Mouse (Mus musculus) left cerebral cortex, postnatal 4 days (tissue): ENCODE measurements around the gene Npnt. TPM values are rescaled to one million over a fixed set of nuclear protein-coding genes. Genes with fewer than 3 reads are reported as not detected.
A peak's percentile ranks its signal among the peaks of the same experiment; 100 is the strongest.

Experiments
- DNase-seq: peaks from one replicate; pipeline ENCODE4 v3.0.0-alpha.2; 2022
- intact Hi-C: fragments of 180-260 bp; cut with DNase I; formaldehyde crosslinking; loops from one replicate; pipeline ENCODE4 v1.15.1; 2025
- total RNA-seq, 2 experiments: library from RNA; stranded (reverse); gene quantifications; 2 replicates each; pipeline ENCODE4 v1.2.3; 2021

Gene Npnt
- total RNA-seq, 2 experiments from 2014 or later = 13.2 to 14.8 TPM

- no peak for DNase-seq
- intact Hi-C loops = no loop called here
These were observed 9.7 kb downstream of the Npnt start for GRCm38 (mm10) chr3:132940181-132940990.

- intact Hi-C loops = no loop called here
- no peak for DNase-seq
These were observed 11.1 kb downstream of the Npnt start for GRCm38 (mm10) chr3:132939006-132939405.

- intact Hi-C loops = no loop called here
- peak; percentile 14 for DNase-seq
These were observed 15.4 kb downstream of the Npnt start for GRCm38 (mm10) chr3:132934649-132935048.

DNA sequence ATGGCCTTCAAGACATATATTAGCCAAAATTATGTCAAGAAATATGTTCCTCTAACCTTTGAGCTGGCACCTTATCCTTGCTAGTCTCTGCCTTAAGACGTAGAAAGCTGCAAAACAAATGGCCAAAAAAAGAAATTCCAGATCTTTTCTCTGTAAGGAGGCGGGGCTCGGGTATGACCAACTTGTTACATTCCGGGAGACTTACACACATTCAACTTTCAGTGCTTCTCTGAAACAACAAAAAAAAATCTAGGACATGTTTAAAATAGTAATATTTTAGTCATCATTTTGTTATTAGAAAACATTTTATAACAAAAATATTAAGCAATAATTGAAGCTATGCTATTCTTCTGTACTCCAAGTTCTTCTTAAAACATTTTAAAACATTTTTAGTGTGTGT lies 18.6 kb downstream of the Npnt start:
- intact Hi-C loops = no loop called here
- no peak for DNase-seq

GRCm38 (mm10) chr3:132929866-132930265 lies 20.2 kb downstream of the Npnt start:
- intact Hi-C loops = no loop called here

DNA sequence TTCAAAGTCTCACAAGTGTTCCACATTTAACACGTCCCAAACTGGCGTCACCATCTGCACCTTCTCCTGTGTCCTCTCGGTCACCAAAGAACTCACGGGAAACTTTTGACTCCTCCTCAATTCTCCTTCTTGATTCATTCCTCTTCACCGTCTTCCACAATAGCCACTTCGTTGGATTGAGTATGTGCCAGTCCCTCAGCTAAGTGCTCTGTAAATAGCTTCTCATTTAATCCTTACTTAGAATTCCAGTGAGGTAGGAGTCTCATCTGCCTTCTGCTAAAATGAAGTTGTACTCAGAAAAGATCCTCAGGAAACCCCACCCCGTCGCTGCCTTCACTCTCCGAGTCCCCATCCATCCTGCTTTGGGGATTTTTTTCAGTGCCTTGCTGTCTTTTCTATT lies 21.9 kb downstream of the Npnt start:
- intact Hi-C loops = no loop called here
- DNase-seq = no peak

More at GRCm38 (mm10) chr3:132929866-132930265, 20.2 kb downstream of the Npnt start:
- DNase-seq = no peak

GRCm38 (mm10) chr3:132919798-132920197 lies 30.3 kb downstream of the Npnt start:
- intact Hi-C loops = no loop called here
- DNase-seq = no peak

- intact Hi-C loops = no loop called here
- no peak for DNase-seq
These were observed 30.9 kb downstream of the Npnt start for GRCm38 (mm10) chr3:132919240-132919639.

- no peak for DNase-seq
- intact Hi-C loops = no loop called here
These were observed 32.6 kb downstream of the Npnt start for GRCm38 (mm10) chr3:132917356-132918090.

GRCm38 (mm10) chr3:132915661-132916060 lies 34.4 kb downstream of the Npnt start:
- no peak for DNase-seq
- intact Hi-C loops = no loop called here

- DNase-seq = no peak
- intact Hi-C loops = no loop called here
These were observed 37.7 kb downstream of the Npnt start for GRCm38 (mm10) chr3:132912420-132912819.

GRCm38 (mm10) chr3:132911716-132912115 lies 38.4 kb downstream of the Npnt start:
- intact Hi-C loops = no loop called here

DNA sequence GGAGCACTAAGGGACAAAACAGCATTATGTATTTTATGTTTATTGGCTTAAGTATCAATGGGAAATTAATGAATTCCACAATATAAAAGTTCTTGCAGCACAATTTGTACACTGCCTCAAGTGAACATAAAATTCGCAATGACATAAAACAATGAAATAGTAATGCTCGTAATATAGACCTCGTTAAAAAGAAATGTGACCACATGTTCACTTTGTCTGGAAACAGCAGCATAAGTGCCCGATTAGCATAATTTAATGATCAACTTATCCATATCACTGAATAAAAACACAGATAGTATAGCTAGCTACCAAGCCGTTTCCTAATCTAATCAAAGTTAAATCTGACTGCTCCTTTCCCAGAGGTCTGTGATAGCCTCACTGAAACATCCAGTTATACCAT lies 39.4 kb downstream of the Npnt start:
- no peak for DNase-seq
- intact Hi-C loops = no loop called here

More at GRCm38 (mm10) chr3:132911716-132912115, 38.4 kb downstream of the Npnt start:
- DNase-seq = no peak

DNA sequence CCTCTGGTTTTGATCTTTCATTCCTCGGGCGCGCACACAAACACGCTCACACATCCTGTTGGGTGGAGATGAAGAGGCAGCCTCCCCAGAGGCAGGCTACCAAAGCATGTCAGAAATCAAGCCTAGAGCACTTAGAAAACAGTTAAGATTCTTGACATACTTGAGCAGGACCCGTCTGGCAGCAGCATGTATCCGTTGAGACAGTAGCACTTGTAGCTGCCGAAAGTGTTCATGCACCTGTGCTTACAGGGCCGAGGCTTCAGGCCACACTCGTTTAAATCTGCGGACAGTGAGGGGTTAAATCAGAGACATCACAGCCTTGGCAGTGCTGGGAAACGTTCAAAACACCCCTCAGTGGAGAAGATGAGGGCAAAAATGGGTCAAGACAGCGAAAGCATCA lies 40.4 kb downstream of the Npnt start:
- no peak for DNase-seq
- intact Hi-C loops = no loop called here

- intact Hi-C loops = no loop called here
- no peak for DNase-seq
These were observed 42.4 kb downstream of the Npnt start for GRCm38 (mm10) chr3:132907506-132908203.

DNA sequence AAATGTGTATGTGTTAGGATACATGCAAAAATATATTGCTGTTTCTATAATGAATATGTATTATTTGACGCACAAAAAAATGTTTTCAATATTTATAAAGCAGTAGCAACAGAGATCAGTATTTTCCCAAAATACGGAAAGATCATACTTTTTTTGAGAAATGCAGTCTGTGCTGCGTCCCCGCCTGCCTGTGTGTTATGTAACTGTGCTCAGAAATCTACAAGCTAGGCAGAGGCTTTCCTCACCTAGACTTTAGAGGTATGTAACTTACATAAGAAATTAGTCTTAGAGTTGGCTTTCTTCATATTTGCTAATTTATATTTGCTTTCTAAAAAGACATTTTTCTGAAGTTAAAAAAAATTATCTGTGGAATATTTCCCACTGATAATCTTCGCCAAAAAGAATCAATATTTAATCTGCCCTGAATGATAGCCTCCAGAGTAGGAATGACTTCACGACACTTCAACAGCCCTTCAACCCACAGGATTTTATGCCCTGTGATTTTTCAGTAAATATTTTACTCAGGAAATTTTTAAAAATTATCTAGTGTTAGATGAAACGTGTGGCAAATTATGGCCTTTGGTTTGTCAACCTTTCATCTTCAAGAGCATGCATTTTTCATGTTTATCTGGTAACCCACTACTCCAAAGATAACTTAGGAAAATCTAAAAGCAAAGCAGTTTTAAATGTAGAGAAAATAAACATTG lies 44.7 kb downstream of the Npnt start:
- DNase-seq = no peak
- intact Hi-C loops = no loop called here

GRCm38 (mm10) chr3:132903386-132903785 lies 46.7 kb downstream of the Npnt start:
- no peak for DNase-seq
- intact Hi-C loops = no loop called here

- DNase-seq = no peak
- intact Hi-C loops = no loop called here
These were observed 47.2 kb downstream of the Npnt start for GRCm38 (mm10) chr3:132902921-132903320.

- peak; percentile 16 for DNase-seq
- intact Hi-C loops = no loop called here
These were observed 47.9 kb downstream of the Npnt start for GRCm38 (mm10) chr3:132902206-132902605.

DNA sequence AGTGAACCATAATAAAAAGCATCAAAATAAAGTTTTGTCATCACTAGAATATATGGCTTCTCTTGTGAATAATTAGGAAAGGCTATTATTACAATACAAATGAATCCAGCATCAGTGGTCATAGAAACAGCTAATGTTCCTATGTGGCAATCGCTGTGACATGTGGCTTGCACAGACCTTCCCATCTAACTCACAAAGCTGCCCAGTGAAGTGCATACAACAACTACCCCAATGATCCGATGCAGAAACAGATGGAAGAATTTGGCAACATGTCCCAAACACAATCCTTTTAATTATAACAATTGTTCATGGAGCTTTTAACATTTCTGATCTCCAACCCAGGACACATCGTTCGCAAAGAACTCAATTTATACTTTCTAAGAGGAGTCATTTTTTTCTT lies 52.2 kb downstream of the Npnt start:
- no peak for DNase-seq
- intact Hi-C loops = no loop called here

- no peak for DNase-seq
- intact Hi-C loops = no loop called here
These were observed 52.7 kb downstream of the Npnt start for GRCm38 (mm10) chr3:132897390-132897789.
